Mouse (Mus musculus): ENCODE measurements around the gene Rdh5. TPM values are rescaled to one million over a fixed set of nuclear protein-coding genes. Genes with fewer than 3 reads are reported as not detected.

Rdh5 gene
- 15.5 and 16.0 TPM in 2 replicates for polyA plus RNA-seq (2014; fragmentation: Nextera tagmentation; extraction: Ambion mirVana)

DNA sequence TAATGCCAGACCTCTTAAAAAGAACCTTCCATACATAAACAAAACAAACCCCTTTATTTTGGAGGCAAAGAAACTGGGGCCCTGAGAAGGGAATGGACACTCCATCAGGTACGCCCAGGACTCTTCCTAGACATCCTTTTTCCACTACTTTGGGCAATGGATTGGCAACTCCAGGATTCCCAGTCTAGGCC lies at the start of gene Rdh5:
Gene Rdh5, minus strand, starts transcription at position 67 of the 191 bp plus-strand sequence.
- Histone ChIP-seq H3K27me3 (replicated peaks; ENCODE audit: control insufficient read depth, insufficient read depth, low read length) (no peaks in the 10 kb centered on the region), H3K9me3 (ENCODE audit: control insufficient read depth, low read length) (no peaks in the 10 kb centered on the region), H3K4me1 (ENCODE audit: control insufficient read depth, insufficient read depth, low read length) (peaks cover 26% of the 10 kb centered on the region), H3K36me3 (ENCODE audit: control insufficient read depth, insufficient read depth, low read length) (peaks cover 9% of the 10 kb centered on the region; the same call in 1 of the 2 replicates), H3K9ac (ENCODE audit: low read depth, low read length) (peak within 1 kb of the TSS; percentile 79), H3K27ac (replicated peaks; ENCODE audit: low read depth, low read length) (peak within 1 kb of the TSS; percentile 89), H3K4me3 (ENCODE audit: low read depth, low read length) (peak within 1 kb of the TSS; percentile 77), H3K4me2 (ENCODE audit: low read depth, low read length) (peak within 1 kb of the TSS; percentile 73)
- 13% methylated on average over 1 of the region's 1 CpGs for WGBS
- DNase-seq (ENCODE audit: low spot score) (no peak), ATAC-seq (ENCODE audit: low read depth) (no peak)

DNA sequence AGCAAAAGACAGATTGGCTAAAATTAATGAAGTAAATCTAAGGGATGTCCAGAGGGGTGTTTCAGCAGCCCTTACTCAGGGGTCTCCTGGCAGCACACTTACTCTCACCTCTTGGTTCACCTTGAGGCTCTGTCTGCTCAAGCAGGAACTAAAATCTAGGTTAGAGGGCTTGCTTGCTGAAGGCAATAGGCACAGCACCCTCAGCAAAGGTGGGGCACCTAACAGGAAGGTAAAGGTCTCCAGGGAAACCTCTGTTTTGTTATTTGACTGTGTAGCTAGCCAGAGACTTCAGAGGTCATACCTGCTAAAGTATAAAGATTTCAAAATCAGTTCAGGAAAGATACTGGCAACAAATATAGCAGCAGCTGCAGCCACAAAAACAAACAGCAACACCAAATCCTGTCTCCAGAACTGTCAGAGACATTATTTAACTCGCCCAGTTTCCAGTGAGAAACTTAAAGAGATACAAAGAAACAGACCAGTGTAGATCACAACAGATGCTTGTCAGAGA lies 48.1 kb upstream of the Rdh5 start:
- Histone ChIP-seq H3K9me3 (ENCODE audit: control insufficient read depth, low read length) (no peaks in the 10 kb centered on the region), H3K27ac (replicated peaks; ENCODE audit: low read depth, low read length) (no peak overlapping the region), H3K9ac (ENCODE audit: low read depth, low read length) (no peak overlapping the region), H3K27me3 (replicated peaks; ENCODE audit: control insufficient read depth, insufficient read depth, low read length) (no peaks in the 10 kb centered on the region), H3K36me3 (ENCODE audit: control insufficient read depth, insufficient read depth, low read length) (no peaks in the 10 kb centered on the region), H3K4me2 (ENCODE audit: low read depth, low read length) (no peak overlapping the region), H3K4me3 (ENCODE audit: low read depth, low read length) (no peak overlapping the region), H3K4me1 (ENCODE audit: control insufficient read depth, insufficient read depth, low read length) (no peaks in the 10 kb centered on the region)
- DNase-seq (ENCODE audit: low spot score) (no peak), ATAC-seq (ENCODE audit: low read depth) (no peak)
- WGBS: 48% methylated on average over 1 of the region's 1 CpGs

DNA sequence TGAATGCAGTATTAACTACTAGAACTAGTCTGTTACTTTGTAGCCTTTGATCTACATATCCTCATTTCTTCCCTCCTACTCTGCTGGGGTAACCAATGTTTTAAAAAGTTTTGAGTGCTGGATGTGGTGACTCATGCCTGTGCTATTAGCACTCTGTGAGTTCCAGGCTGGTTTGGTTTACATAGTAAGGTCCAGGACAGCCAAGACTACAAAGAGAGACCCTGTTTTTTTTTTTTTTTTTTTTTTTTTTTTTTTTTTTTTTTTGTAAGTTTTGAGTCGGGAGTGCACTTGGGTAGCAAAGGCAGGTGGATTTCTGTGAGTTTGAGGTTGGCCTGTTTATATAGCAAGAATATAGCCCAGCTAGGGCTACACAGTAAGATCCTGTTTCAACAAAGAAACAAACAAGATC lies 45.7 kb upstream of the Rdh5 start:
- ATAC-seq (ENCODE audit: low read depth) (no peak), DNase-seq (ENCODE audit: low spot score) (no peak)
- Histone ChIP-seq H3K4me3 (ENCODE audit: low read depth, low read length) (no peak overlapping the region), H3K9ac (ENCODE audit: low read depth, low read length) (no peak overlapping the region), H3K36me3 (ENCODE audit: control insufficient read depth, insufficient read depth, low read length) (no peaks in the 10 kb centered on the region), H3K4me1 (ENCODE audit: control insufficient read depth, insufficient read depth, low read length) (no peaks in the 10 kb centered on the region), H3K27ac (replicated peaks; ENCODE audit: low read depth, low read length) (no peak overlapping the region), H3K27me3 (replicated peaks; ENCODE audit: control insufficient read depth, insufficient read depth, low read length) (no peaks in the 10 kb centered on the region), H3K9me3 (ENCODE audit: control insufficient read depth, low read length) (no peaks in the 10 kb centered on the region), H3K4me2 (ENCODE audit: low read depth, low read length) (no peak overlapping the region)
- WGBS: 29% methylated on average over 1 of the region's 1 CpGs

DNA sequence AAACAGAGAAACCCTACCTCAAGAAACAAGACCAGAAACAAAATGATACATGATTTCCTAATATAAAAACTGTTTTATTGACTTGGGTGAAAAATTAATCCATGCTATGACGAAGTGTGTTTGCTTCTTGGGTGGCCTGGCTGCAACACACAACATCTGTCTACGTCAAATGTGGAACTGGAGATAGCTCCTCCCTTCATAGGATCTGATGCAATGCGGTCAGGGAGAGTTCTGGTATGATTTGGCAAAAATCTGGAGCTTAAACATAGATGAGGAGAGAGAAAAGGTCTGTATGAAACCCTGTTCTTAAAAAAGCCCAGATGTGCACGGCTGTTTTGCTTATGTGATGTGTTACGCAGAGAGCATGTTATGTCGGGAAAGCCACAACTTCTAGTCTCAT lies 43.2 kb upstream of the Rdh5 start:
- Histone ChIP-seq H3K27ac (replicated peaks; ENCODE audit: low read depth, low read length) (no peak overlapping the region), H3K4me2 (ENCODE audit: low read depth, low read length) (no peak overlapping the region), H3K9ac (ENCODE audit: low read depth, low read length) (no peak overlapping the region), H3K4me1 (ENCODE audit: control insufficient read depth, insufficient read depth, low read length) (no peaks in the 10 kb centered on the region), H3K27me3 (replicated peaks; ENCODE audit: control insufficient read depth, insufficient read depth, low read length) (no peaks in the 10 kb centered on the region), H3K9me3 (ENCODE audit: control insufficient read depth, low read length) (no peaks in the 10 kb centered on the region), H3K4me3 (ENCODE audit: low read depth, low read length) (no peak overlapping the region), H3K36me3 (ENCODE audit: control insufficient read depth, insufficient read depth, low read length) (no peaks in the 10 kb centered on the region)
- WGBS: 67% methylated on average over 6 of the region's 6 CpGs
- DNase-seq (ENCODE audit: low spot score) (no peak), ATAC-seq (ENCODE audit: low read depth) (no peak)

DNA sequence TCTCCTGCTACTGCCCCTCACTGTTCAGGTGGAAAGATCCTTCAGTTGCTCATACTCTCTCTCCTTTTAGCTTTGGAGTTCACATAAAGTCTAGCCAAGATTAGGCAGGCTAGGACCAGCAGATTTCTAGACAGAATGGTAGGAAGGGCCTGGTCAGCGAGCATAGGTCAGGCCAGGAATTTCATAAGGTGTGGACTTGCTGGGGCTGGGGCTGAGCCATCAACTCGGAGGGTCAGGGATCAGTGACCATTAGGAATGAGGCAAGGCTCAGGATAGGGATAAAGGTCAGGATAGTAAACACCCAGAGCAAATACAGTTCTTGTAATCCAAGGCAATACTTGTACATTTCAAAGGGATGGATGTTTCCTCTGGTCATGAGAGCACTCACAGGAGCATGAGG lies 42.3 kb upstream of the Rdh5 start:
- DNase-seq (ENCODE audit: low spot score): no peak
- H3K9ac ChIP-seq (ENCODE audit: low read depth, low read length): no peak overlapping the region
- H3K4me2 ChIP-seq (ENCODE audit: low read depth, low read length): no peak overlapping the region
- H3K27me3 ChIP-seq (replicated peaks; ENCODE audit: control insufficient read depth, insufficient read depth, low read length): no peaks in the 10 kb centered on the region
- no peaks in the 10 kb centered on the region for H3K4me1 ChIP-seq (ENCODE audit: control insufficient read depth, insufficient read depth, low read length)
- no peak for ATAC-seq (ENCODE audit: low read depth)
- H3K4me3 ChIP-seq (ENCODE audit: low read depth, low read length): no peak overlapping the region
- 64% methylated on average over 2 of the region's 2 CpGs for WGBS
- H3K27ac ChIP-seq (replicated peaks; ENCODE audit: low read depth, low read length): no peak overlapping the region
- H3K9me3 ChIP-seq (ENCODE audit: control insufficient read depth, low read length): no peaks in the 10 kb centered on the region
- no peaks in the 10 kb centered on the region for H3K36me3 ChIP-seq (ENCODE audit: control insufficient read depth, insufficient read depth, low read length)

DNA sequence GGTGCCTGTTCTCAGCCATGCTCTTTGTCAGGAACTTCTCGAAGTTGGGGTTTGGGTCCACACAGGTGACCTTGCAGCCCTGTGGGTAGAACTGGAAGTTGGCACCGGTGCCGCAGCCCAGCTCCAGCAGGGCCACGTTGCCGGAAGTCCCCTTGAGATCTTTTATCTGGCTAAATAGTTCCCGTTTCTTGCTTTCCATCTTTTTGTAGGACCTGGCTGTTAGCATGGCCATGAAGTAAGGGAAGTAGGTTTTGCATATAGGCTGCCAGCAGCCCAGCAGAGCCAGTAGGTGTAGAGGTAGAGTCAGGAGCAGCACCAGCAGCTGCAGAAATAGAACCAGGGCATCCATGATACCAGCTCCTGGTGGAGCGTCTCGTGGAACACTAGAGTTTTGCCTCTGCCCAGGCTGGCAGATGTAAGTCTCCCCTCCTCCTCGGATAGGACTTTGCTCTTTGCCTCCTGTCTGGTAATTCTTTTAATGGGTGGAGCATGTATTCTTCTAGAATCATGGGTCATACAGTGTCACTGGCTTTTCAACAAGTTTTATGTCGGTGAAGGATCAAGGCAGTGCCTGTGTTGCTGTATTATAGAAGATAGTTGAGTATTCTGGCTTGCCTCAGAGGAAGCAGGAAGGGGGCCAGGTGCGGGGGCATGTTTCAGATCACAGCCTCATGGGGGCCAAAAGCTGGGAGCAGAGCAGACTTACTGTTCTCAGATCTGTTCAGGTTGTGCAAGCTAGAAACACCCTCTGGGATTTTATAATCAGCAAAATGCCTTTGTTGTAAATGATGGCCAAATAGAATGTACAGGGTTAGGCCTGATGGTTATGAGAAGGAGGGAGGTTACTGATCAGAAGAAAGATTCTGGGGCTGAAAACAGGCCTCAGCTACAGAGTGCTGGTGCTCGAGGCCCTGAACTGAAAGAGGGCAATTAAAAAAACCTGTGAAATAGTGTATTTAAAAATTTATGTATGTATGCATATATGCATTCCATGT lies 38.2 kb upstream of the Rdh5 start, which contains the start of gene Mettl7b:
Gene Mettl7b, minus strand, starts transcription at position 399 of the 995 bp plus-strand sequence.
- 71% methylated on average over 12 of the region's 12 CpGs for WGBS
- Histone ChIP-seq H3K27me3 (replicated peaks; ENCODE audit: control insufficient read depth, insufficient read depth, low read length) (no peaks in the 10 kb centered on the region), H3K4me1 (ENCODE audit: control insufficient read depth, insufficient read depth, low read length) (no peaks in the 10 kb centered on the region), H3K4me3 (ENCODE audit: low read depth, low read length) (no peak within 1 kb of the TSS), H3K9ac (ENCODE audit: low read depth, low read length) (no peak within 1 kb of the TSS), H3K4me2 (ENCODE audit: low read depth, low read length) (no peak within 1 kb of the TSS), H3K36me3 (ENCODE audit: control insufficient read depth, insufficient read depth, low read length) (no peaks in the 10 kb centered on the region), H3K27ac (replicated peaks; ENCODE audit: low read depth, low read length) (no peak within 1 kb of the TSS), H3K9me3 (ENCODE audit: control insufficient read depth, low read length) (no peaks in the 10 kb centered on the region)
- ATAC-seq (ENCODE audit: low read depth) (no peak), DNase-seq (ENCODE audit: low spot score) (no peak)

DNA sequence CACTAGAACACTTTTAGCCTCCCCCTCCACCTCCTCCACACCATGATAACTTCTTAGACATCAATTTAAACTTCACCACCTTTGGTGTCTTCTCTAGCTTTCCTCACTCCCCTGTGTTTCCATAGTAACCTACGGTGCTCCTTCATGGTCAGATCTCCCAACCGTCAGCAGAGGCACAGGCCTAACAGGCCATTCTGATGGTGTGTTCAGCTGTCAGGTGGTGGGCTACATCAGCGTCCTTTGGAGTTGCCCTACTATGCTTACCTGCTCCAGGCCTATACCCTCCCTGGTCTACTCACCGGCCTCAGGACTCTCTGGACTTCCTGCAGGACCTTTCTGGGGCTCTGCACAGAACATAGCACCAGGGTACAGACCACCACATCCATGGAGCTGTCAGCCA lies 37.5 kb upstream of the Rdh5 start:
- H3K36me3 ChIP-seq (ENCODE audit: control insufficient read depth, insufficient read depth, low read length): no peaks in the 10 kb centered on the region
- H3K4me1 ChIP-seq (ENCODE audit: control insufficient read depth, insufficient read depth, low read length): no peaks in the 10 kb centered on the region
- WGBS: 76% methylated on average over 4 of the region's 4 CpGs
- H3K27ac ChIP-seq (replicated peaks; ENCODE audit: low read depth, low read length): no peak overlapping the region
- no peaks in the 10 kb centered on the region for H3K9me3 ChIP-seq (ENCODE audit: control insufficient read depth, low read length)
- ATAC-seq (ENCODE audit: low read depth) (no peak), DNase-seq (ENCODE audit: low spot score) (no peak)
- H3K4me2 ChIP-seq (ENCODE audit: low read depth, low read length): no peak overlapping the region
- no peaks in the 10 kb centered on the region for H3K27me3 ChIP-seq (replicated peaks; ENCODE audit: control insufficient read depth, insufficient read depth, low read length)
- no peak overlapping the region for H3K4me3 ChIP-seq (ENCODE audit: low read depth, low read length)
- H3K9ac ChIP-seq (ENCODE audit: low read depth, low read length): no peak overlapping the region

DNA sequence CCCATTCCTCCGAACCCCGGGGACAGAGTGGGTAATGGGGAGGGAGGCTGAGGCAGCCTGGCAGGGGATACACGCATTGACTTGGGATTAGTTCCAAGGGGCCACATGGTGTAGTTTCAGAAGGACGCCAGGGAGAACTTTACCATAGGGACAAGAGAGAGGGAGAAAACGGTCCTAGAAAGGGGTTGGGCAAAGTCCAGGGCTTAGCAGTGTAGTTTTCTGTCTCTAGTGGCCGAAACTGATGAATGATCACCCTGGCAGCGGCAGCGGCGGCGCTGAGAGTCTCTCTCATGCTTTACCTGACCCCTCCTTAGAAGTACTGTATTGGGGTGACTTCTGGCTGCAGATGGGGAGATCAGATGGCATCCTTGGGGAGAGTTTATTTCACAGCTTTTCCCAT lies 35.7 kb upstream of the Rdh5 start:
- Histone ChIP-seq H3K4me2 (ENCODE audit: low read depth, low read length) (no peak overlapping the region), H3K9me3 (ENCODE audit: control insufficient read depth, low read length) (no peaks in the 10 kb centered on the region), H3K4me1 (ENCODE audit: control insufficient read depth, insufficient read depth, low read length) (no peaks in the 10 kb centered on the region), H3K9ac (ENCODE audit: low read depth, low read length) (no peak overlapping the region), H3K27ac (replicated peaks; ENCODE audit: low read depth, low read length) (no peak overlapping the region), H3K4me3 (ENCODE audit: low read depth, low read length) (no peak overlapping the region), H3K36me3 (ENCODE audit: control insufficient read depth, insufficient read depth, low read length) (no peaks in the 10 kb centered on the region), H3K27me3 (replicated peaks; ENCODE audit: control insufficient read depth, insufficient read depth, low read length) (no peaks in the 10 kb centered on the region)
- ATAC-seq (ENCODE audit: low read depth) (no peak), DNase-seq (ENCODE audit: low spot score) (no peak)
- 76% methylated on average over 10 of the region's 10 CpGs for WGBS

Data from embryonic facial prominence, embryonic 14.5 days (tissue).